Mouse (Mus musculus) embryonic fibroblast, embryonic 13.5 days (primary cell): ENCODE results near the gene G3bp2.

Source experiments
- CTCF ChIP-seq: IDR thresholded peaks from 2 replicates; pipeline ENCODE4 v1.5.1; 2011; ENCODE audit warnings: mild to moderate bottlenecking, control low read depth, low read length, moderate library complexity, borderline replicate concordance; ENCODE audit not compliant: insufficient read depth
- POLR2A ChIP-seq: IDR thresholded peaks from 2 replicates; pipeline ENCODE4 v1.6.1; 2011; ENCODE audit warnings: low read depth, mild to moderate bottlenecking, control low read depth, low read length, moderate library complexity

GRCm38 (mm10) chr5:92097779-92098178 lies 14.3 kb upstream of the G3bp2 start:
- TF ChIP-seq POLR2A: no peak
- no peak for TF ChIP-seq CTCF
